Mouse (Mus musculus): ENCODE measurements around the gene Slc38a6.

DNA sequence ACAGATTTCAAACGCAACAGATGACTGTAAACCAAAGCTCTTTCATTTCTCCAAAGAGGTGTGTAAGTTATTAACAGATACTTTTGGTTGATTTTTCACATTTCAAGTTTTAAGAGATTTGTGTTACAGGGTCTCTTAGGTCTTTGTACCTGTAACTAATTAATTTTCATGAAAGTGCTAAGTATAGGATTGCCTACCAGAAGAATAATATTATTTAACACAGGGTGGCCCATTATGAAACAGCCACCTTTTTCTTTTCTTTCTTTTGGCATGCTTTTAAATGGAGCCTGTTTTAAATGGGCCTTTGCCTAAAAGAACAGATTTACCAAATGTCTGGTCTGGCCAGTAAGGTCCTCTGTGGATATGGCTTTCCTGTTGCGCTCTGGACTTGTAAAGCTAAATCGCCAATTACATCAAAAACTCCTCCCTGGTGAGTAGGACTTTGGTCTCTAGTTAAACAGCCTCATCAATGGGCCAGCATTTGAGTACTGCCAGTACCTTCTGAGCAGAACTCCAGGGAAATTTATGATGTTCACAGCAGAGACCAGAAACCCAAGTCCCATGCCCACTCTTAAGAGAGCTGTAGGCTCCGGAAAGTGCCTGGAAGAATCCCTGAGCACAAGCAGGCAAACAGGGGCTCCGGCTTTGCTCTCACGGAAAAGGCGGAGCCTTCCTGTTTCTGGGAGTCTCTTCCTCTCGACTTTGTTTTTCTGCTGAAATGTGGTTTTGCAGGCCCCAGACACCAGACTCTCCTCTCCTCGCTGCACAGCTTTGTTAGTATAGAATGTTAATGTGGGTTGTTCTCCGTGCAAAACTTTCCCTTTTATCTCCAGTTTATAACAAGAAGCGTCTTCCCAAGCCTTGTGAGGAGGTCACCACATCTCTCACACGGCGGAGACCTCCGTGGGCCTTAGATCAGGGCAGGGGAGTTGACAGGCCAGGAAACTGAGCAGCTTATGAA is 55.4 kb downstream of the Slc38a6 start:
- TF ChIP-seq CTCF (IDR thresholded peaks at IDR 0.05; ENCODE audit: low read depth) (no peak), EP300 (optimal IDR thresholded peaks at IDR 0.05) (no peak)

Data from stomach, postnatal 0 days (tissue).